Mouse (Mus musculus) gastrocnemius, adult 2 months (tissue): ENCODE data around the gene Fndc5. TPM values are rescaled to one million over a fixed set of nuclear protein-coding genes. Genes with fewer than 3 reads are reported as not detected.

Source experiments
- DNase-seq: peaks from one replicate; pipeline ENCODE4 v3.0.0; 2022
- H3K27ac ChIP-seq: fragments of 200-600 bp; 2 replicates; pipeline ENCODE4 v1.8.1; 2022; ENCODE audit warnings: mild to moderate bottlenecking
- H3K4me3 ChIP-seq: fragments of 200-600 bp; 2 replicates; pipeline ENCODE4 v1.8.1; 2022; ENCODE audit warnings: mild to moderate bottlenecking, moderate library complexity
- CTCF ChIP-seq: fragments of 200-600 bp; IDR thresholded peaks from 2 replicates; pipeline ENCODE4 v1.8.1; 2022; ENCODE audit warnings: antibody characterized with exemption, mild to moderate bottlenecking, moderate library complexity
- intact Hi-C: fragments of 180-260 bp; cut with DNase I; formaldehyde crosslinking; loops from one replicate; pipeline ENCODE4 v1.15.1; 2025
- total RNA-seq, 2 experiments: library from RNA; stranded (reverse); gene quantifications; 2 replicates each; pipeline ENCODE4 v1.2.3; 2021

Gene Fndc5
- total RNA-seq, 2 experiments from 2014 or later: 52.1 to 132 TPM

DNA sequence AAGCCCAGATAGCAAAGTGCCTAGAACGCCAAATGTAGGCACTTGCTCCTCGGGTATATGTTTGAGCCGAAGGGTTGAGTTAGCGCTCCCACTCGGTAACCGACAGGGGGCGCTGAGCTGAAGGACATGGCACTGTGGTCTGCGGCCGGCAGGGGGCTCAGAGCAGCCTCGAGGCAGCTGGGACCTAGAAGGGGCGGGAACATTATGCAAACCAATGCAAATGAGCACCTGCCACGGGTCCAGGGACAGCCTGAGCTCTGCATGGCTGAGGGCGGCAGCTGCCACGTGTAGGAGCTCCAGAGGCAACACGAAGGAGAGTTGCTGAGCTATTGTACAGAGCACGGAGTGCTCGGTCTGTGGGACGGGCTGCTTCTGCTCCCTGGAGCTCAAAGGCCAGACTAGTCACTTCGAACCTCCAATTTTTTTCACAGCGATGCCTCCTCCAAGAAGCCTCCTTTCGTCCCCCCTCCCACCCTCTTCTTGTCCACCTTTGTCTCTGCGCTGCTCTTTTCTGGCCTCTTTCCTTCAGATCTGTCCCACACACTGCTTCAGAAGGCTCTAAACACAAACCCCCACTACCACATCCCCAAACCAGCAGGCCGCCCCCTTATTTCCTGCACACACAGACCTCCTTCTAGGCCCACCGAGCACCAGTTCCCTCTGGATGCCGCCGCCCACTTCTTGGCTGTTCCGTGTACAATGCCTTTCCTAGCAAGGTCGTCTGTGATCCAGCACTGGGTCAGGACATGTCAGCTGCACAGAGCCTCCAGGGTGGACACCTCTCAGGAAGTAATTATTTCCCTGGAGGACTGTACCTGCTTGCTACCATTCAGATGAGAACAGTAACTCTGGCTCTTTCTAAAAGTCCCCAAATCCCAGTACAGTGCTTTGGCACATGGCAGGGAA lies 23.5 kb upstream of the Fndc5 start:
- DNase-seq: peak; percentile 50
- intact Hi-C loops: no loop called here
- TF ChIP-seq CTCF: peak; percentile 67

GRCm38 (mm10) chr4:129116703-129117102 lies 20.1 kb upstream of the Fndc5 start:
- intact Hi-C loops: no loop called here

More for the DNA sequence above, 23.5 kb upstream of the Fndc5 start:
- H3K4me3 ChIP-seq: no peak overlapping the region
- no peak overlapping the region for H3K27ac ChIP-seq

GRCm38 (mm10) chr4:129117720-129118510 lies 18.9 kb upstream of the Fndc5 start:
- intact Hi-C loops: no loop called here
- DNase-seq: no peak
- TF ChIP-seq CTCF: no peak
- H3K4me3 ChIP-seq: no peak overlapping the region
- no peak overlapping the region for H3K27ac ChIP-seq

More at GRCm38 (mm10) chr4:129116703-129117102, 20.1 kb upstream of the Fndc5 start:
- H3K27ac ChIP-seq: no peak overlapping the region
- no peak overlapping the region for H3K4me3 ChIP-seq
- TF ChIP-seq CTCF: no peak
- no peak for DNase-seq

- intact Hi-C loops: no loop called here
Observed at GRCm38 (mm10) chr4:129119708-129120107, 17.1 kb upstream of the Fndc5 start.

GRCm38 (mm10) chr4:129120520-129121445 lies 16.0 kb upstream of the Fndc5 start:
- peak; percentile 24; the same call in 1 of the 2 replicates for TF ChIP-seq CTCF
- intact Hi-C loops: no loop called here
- Histone ChIP-seq H3K27ac (no peak overlapping the region), H3K4me3 (peak overlapping the region; percentile 55)
- DNase-seq: peak; percentile 68

More at GRCm38 (mm10) chr4:129119708-129120107, 17.1 kb upstream of the Fndc5 start:
- DNase-seq: no peak
- H3K4me3 ChIP-seq: no peak overlapping the region
- no peak overlapping the region for H3K27ac ChIP-seq
- no peak for TF ChIP-seq CTCF

DNA sequence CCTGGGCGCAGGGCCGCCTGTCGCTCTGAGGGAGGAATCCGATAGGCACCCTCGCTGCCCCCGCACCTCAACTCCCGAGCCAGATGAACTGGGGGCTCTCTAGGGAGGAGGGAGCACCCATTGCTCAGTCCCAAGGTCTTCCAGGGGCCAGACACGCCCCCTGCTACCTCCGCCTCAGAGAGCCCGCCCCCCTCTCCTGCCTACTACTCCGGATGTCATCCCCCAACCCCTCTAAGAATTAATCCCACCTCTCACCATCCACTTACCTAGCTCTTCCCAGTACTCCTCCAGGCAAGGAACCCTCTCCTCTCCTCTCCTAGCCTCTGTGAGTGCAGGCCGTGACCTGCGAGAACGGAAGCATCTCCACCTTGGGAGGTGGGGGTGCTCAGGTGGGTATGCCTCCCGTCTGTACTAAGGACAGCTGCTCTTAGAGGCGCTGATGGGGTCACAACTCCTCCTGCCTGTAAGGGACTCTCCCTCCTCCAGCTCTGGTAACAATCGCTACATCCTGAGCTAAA lies 15.2 kb upstream of the Fndc5 start, which contains the start of gene Hpca:
TSS of gene Hpca (minus strand) at position 468 of the 518 bp plus-strand sequence.
- Histone ChIP-seq H3K4me3 (peak within 1 kb of the TSS; percentile 55), H3K27ac (no peak within 1 kb of the TSS)
- intact Hi-C loops: no loop called here
- no peak for TF ChIP-seq CTCF
- no peak for DNase-seq

DNA sequence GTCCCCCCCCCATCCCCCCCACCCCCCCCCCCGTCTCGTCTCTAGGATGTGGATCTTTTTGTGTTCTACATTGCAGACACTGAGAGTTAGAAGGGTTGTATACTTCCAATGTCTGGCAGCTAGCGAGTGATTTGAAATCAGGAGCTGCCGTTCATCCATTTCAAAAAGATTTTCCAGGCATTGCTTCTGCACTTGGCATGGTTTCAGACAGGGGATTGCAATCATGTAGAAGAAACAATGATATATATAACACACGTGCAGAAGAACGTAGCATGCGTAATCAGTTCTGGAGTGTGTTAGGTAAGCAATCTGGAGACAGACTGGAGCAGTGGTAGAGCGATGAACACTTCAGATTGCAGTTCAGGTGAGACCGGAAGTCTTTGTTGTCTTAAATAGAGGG lies 14.7 kb upstream of the Fndc5 start:
- H3K4me3 ChIP-seq: no peak overlapping the region

DNA sequence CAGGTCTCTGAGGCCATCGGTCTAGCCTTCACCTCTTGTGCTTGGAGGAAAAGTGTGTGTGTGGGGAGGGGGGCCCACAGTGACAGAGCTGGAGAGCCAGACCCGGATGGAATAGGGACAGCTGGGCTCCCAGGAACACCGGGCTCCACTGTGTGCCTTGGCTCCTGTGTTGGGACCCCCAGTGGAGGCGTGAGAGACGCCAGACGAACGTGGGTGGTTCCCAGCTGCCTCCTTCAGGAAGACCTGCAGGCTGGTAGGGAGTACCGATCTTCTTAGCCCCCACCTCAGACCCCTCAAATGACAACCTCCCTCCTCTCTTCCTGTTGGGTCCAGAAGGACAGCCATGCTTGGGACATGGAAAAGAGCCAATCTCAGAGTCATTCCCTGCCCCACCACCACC lies 14.1 kb upstream of the Fndc5 start:
- intact Hi-C loops: no loop called here
- H3K27ac ChIP-seq: no peak overlapping the region
- H3K4me3 ChIP-seq: no peak overlapping the region
- no peak for TF ChIP-seq CTCF
- no peak for DNase-seq

More for the DNA sequence above, 14.7 kb upstream of the Fndc5 start:
- no peak for DNase-seq
- H3K27ac ChIP-seq: no peak overlapping the region
- TF ChIP-seq CTCF: no peak
- intact Hi-C loops: no loop called here

DNA sequence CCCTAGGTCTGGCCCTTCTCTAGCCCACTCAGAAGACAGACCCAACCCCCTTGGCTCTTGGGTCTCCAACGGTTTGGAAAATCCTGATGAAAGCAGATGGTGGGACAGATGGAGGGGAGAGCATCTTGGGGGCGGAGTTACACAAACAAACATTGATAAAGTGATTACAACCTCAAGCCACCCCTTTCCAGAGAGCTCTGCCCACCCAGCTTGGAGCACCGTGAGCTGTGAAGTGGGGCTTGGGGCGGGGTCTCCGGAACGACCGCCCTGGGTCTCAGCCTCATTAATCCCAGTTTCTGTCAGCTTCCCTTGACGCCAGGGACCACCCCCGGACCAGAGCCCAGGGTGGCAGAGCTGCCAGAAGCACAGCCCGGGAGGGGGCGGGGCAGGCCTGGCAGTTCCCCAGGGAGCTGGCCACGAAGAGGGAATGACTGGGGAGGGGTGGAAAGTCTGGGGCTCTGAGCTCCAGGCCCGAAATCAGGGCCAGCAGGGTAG lies 12.1 kb upstream of the Fndc5 start:
- no peak for DNase-seq
- TF ChIP-seq CTCF: no peak
- intact Hi-C loops: no loop called here

DNA sequence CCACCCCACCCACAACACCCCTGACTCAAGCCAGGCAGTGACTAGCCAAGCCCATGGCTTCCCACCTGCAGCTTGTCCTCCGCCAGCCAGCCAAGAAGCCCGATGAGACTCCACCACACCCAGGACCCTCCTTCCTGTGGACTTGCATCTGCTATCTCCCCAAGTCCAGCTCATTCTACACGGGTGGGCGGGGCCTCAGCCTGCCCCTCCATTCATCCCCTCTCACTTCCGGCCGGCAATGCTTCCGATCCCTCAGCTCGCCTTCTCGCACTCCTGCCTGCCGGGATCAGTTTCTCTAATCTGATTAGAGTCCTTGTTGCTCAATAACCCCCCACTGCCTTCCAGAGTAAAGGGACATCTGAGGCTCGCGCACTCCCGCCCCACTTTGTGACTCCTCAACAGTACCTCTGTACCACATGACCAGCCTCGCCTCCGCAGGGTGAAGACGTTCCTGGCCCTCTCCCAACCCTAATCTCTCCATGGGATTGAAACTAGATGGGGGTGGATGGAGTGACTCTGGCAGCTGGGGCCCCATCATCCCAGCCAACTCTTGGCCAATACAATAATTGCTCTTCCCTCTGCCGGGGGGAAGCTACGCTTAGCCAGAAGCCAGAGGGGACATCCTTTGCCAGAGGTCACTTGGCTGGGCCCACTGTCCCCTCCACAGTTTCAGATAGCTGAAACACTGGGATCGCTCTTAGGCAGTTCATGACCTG lies 10.9 kb upstream of the Fndc5 start:
- peak; percentile 60 for DNase-seq

More for the DNA sequence above, 12.1 kb upstream of the Fndc5 start:
- no peak overlapping the region for H3K27ac ChIP-seq
- no peak overlapping the region for H3K4me3 ChIP-seq

More for the DNA sequence above, 10.9 kb upstream of the Fndc5 start:
- intact Hi-C loops: no loop called here
- peak overlapping the region; percentile 30 for H3K4me3 ChIP-seq
- H3K27ac ChIP-seq: no peak overlapping the region
- no peak for TF ChIP-seq CTCF
